Mouse (Mus musculus): Measurements from ENCODE around the gene Mapk1ip1. TPM values are rescaled to one million over a fixed set of nuclear protein-coding genes. Genes with fewer than 3 reads are reported as not detected.

Mapk1ip1 gene
- polyA plus RNA-seq, 1 experiment from 2014 or later = 9.4 TPM

DNA sequence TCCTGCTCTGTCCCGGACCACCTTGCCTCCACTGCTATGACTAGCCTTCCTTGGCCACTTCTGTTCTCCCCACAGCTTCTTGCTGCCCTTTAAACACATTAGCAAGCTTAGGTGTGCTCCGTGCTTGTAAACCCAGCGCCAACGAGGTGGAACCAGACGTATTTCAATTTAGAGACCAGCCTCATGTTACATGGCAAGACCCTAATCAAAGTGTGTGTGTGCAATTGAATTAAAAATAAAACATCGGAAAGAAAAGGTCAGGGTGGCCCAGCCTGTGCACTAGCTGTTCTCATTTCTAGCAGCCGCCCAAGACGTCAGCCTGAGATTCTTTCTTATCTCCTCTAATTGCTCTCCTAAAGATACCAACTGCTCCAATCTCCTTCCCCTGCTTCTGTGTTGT lies 962 bp downstream of the Mapk1ip1 start:
- ATAC-seq (ENCODE audit: low FRiP score, low TSS enrichment) (no peak), DNase-seq (ENCODE audit: low spot score) (no peak)
- Histone ChIP-seq H3K4me2 (replicated peaks; ENCODE audit: low read depth) (peak overlapping the region; percentile 76), H3K9me3 (ENCODE audit: control insufficient read depth, low read length) (no peaks in the 10 kb centered on the region), H3K4me3 (ENCODE audit: low read depth, low read length) (peak overlapping the region; percentile 97), H3K9ac (ENCODE audit: low read length) (peak overlapping the region; percentile 36), H3K27me3 (ENCODE audit: control insufficient read depth, insufficient read depth, low read length) (no peaks in the 10 kb centered on the region), H3K36me3 (ENCODE audit: control insufficient read depth, insufficient read depth, low read length) (no peaks in the 10 kb centered on the region), H3K27ac (replicated peaks) (peak overlapping the region; percentile 49; the same call in 1 of the 2 replicates), H3K4me1 (replicated peaks; ENCODE audit: control insufficient read depth, insufficient read depth) (peaks cover 8% of the 10 kb centered on the region; the same call in 1 of the 2 replicates)
- TF ChIP-seq CTCF (IDR thresholded peaks at IDR 0.05; ENCODE audit: low read depth) = no peak
- TF ChIP-seq EP300 (optimal IDR thresholded peaks at IDR 0.05) = no peak
- WGBS = 32% methylated on average over 8 of the region's 8 CpGs

DNA sequence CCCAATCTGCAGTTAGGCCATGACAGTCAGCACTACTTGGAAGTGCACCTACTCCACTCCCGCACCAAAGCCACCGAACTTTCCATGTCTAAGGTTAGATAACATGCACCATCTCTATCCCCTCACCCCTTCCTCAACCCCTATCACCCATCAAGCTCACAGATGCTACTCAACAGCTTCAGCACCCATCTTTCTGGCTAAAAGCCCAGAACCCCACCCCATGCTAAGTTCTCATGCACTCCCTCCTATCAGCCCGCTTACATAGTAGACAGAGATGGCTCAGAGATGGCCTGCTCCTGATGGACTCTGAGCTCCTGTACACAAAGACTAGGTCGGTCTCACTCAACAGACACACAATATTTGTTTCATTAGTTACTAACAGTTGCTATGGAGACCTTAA lies 2.7 kb downstream of the Mapk1ip1 start:
- no peak for ATAC-seq (ENCODE audit: low FRiP score, low TSS enrichment)

DNA sequence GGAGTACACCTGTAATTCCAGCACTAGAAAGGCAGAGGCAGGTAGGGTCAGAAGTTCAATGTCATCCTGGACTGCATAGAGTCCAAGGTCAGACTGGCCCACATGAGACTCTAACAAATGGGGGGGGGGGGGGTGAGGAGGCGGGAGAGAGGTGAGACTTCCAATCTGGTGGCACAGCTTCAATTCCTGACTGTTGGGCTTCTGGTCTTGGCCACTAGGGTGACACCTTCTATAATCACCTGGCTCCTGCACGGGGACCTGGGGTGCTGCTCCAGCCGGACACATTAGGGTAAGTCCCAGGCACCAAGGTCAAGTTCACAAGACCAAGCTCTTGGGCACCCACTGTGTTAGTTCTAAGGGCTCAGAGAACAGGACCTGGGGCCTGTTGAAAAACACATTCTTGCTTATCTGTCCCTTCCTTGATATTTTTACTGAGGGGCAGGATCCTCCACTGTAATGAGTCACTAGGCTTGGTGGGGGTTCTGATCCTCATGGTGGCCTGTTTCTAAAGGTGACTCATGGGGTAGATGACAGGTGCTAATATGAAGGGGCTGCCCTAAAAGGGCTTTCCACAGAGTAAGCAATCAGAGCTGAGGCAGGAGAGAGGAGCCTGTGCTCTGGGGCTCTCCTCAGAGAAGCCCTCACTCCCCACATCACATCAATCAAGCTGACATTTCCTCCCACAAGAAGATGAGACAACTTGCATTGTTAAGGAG lies 4.5 kb downstream of the Mapk1ip1 start:
- no peak for DNase-seq (ENCODE audit: low spot score)
- ATAC-seq (ENCODE audit: low FRiP score, low TSS enrichment) = no peak
- H3K4me1 ChIP-seq (replicated peaks; ENCODE audit: control insufficient read depth, insufficient read depth) = peaks cover 6% of the 10 kb centered on the region; the same call in 1 of the 2 replicates
- TF ChIP-seq EP300 (optimal IDR thresholded peaks at IDR 0.05) (no peak), CTCF (IDR thresholded peaks at IDR 0.05; ENCODE audit: low read depth) (peak; percentile 31; the same call in 1 of the 2 replicates)
- H3K4me2 ChIP-seq (replicated peaks; ENCODE audit: low read depth) = no peak overlapping the region
- no peak overlapping the region for H3K4me3 ChIP-seq (ENCODE audit: low read depth, low read length)
- H3K27ac ChIP-seq (replicated peaks) = no peak overlapping the region
- no peaks in the 10 kb centered on the region for H3K27me3 ChIP-seq (ENCODE audit: control insufficient read depth, insufficient read depth, low read length)
- no peaks in the 10 kb centered on the region for H3K9me3 ChIP-seq (ENCODE audit: control insufficient read depth, low read length)
- no peaks in the 10 kb centered on the region for H3K36me3 ChIP-seq (ENCODE audit: control insufficient read depth, insufficient read depth, low read length)
- H3K9ac ChIP-seq (ENCODE audit: low read length) = no peak overlapping the region
- WGBS = 86% methylated on average over 3 of the region's 3 CpGs

More for the DNA sequence above, 2.7 kb downstream of the Mapk1ip1 start:
- Histone ChIP-seq H3K9me3 (ENCODE audit: control insufficient read depth, low read length) (no peaks in the 10 kb centered on the region), H3K36me3 (ENCODE audit: control insufficient read depth, insufficient read depth, low read length) (no peaks in the 10 kb centered on the region), H3K27me3 (ENCODE audit: control insufficient read depth, insufficient read depth, low read length) (no peaks in the 10 kb centered on the region), H3K27ac (replicated peaks) (no peak overlapping the region), H3K4me3 (ENCODE audit: low read depth, low read length) (no peak overlapping the region), H3K4me1 (replicated peaks; ENCODE audit: control insufficient read depth, insufficient read depth) (peaks cover 6% of the 10 kb centered on the region; the same call in 1 of the 2 replicates), H3K9ac (ENCODE audit: low read length) (no peak overlapping the region), H3K4me2 (replicated peaks; ENCODE audit: low read depth) (no peak overlapping the region)
- 84% methylated on average over 4 of the region's 4 CpGs for WGBS
- TF ChIP-seq CTCF (IDR thresholded peaks at IDR 0.05; ENCODE audit: low read depth) (no peak), EP300 (optimal IDR thresholded peaks at IDR 0.05) (no peak)
- no peak for DNase-seq (ENCODE audit: low spot score)

DNA sequence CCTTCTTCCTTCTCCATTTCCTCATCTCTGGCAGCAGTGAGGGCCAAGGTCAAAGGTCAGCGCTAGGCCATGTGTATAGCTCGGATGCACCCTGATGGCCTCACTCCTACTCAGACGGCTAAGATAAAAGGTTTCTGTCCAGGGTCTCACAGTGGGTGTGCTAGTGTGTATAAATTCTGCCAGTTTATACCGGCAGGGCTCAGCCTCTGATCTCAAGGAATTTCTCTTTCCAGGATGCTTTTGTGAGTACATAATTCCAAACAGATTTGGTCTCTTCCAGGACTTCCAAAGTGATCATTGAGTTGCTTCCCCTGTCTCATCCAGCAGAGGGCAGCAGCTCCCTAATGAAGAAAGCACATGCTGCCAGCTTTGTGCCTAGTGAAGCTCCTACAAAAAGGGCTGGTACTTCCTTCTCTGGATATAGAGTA lies 5.5 kb downstream of the Mapk1ip1 start:
- no peak overlapping the region for H3K4me2 ChIP-seq (replicated peaks; ENCODE audit: low read depth)
- peaks cover 6% of the 10 kb centered on the region; the same call in 1 of the 2 replicates for H3K4me1 ChIP-seq (replicated peaks; ENCODE audit: control insufficient read depth, insufficient read depth)
- no peaks in the 10 kb centered on the region for H3K27me3 ChIP-seq (ENCODE audit: control insufficient read depth, insufficient read depth, low read length)
- WGBS = 44% methylated on average over 4 of the region's 4 CpGs
- H3K9ac ChIP-seq (ENCODE audit: low read length) = no peak overlapping the region
- TF ChIP-seq EP300 (optimal IDR thresholded peaks at IDR 0.05) (no peak), CTCF (IDR thresholded peaks at IDR 0.05; ENCODE audit: low read depth) (peak; percentile 89)
- H3K9me3 ChIP-seq (ENCODE audit: control insufficient read depth, low read length) = no peaks in the 10 kb centered on the region
- no peak overlapping the region for H3K4me3 ChIP-seq (ENCODE audit: low read depth, low read length)
- H3K36me3 ChIP-seq (ENCODE audit: control insufficient read depth, insufficient read depth, low read length) = peaks cover 2% of the 10 kb centered on the region; the same call in 1 of the 2 replicates
- no peak overlapping the region for H3K27ac ChIP-seq (replicated peaks)
- DNase-seq (ENCODE audit: low spot score) (peak; percentile 84), ATAC-seq (ENCODE audit: low FRiP score, low TSS enrichment) (peak; percentile 63)

DNA sequence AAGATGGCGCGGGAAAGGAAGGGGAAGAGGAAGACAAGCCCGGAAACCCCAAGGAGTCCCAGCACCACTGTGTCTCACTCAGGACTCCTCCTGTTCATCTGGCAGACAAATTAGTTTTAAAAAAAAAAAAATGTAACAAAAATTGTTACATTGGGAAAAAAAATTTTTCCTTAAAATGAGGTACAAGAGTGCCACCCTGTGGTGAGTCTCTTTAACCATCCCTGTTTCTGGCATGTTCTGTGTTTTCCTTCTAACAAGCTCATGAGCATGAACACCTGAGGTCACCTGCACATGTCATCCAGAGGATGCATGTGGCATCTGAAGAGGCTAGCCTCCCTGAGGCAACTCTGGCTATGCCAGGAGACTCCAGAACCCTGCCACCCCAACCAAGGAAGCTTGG lies 11.0 kb downstream of the Mapk1ip1 start:
- no peak overlapping the region for H3K4me2 ChIP-seq (replicated peaks; ENCODE audit: low read depth)
- peaks cover 2% of the 10 kb centered on the region; the same call in 1 of the 2 replicates for H3K36me3 ChIP-seq (ENCODE audit: control insufficient read depth, insufficient read depth, low read length)
- no peak overlapping the region for H3K9ac ChIP-seq (ENCODE audit: low read length)
- no peaks in the 10 kb centered on the region for H3K9me3 ChIP-seq (ENCODE audit: control insufficient read depth, low read length)
- H3K27me3 ChIP-seq (ENCODE audit: control insufficient read depth, insufficient read depth, low read length) = no peaks in the 10 kb centered on the region
- no peak for DNase-seq (ENCODE audit: low spot score)
- no peak for TF ChIP-seq EP300 (optimal IDR thresholded peaks at IDR 0.05)
- peak; percentile 52 for TF ChIP-seq CTCF (IDR thresholded peaks at IDR 0.05; ENCODE audit: low read depth)
- H3K27ac ChIP-seq (replicated peaks) = no peak overlapping the region
- H3K4me1 ChIP-seq (replicated peaks; ENCODE audit: control insufficient read depth, insufficient read depth) = no peaks in the 10 kb centered on the region
- ATAC-seq (ENCODE audit: low FRiP score, low TSS enrichment) = no peak
- WGBS = 86% methylated on average over 3 of the region's 3 CpGs
- H3K4me3 ChIP-seq (ENCODE audit: low read depth, low read length) = no peak overlapping the region

DNA sequence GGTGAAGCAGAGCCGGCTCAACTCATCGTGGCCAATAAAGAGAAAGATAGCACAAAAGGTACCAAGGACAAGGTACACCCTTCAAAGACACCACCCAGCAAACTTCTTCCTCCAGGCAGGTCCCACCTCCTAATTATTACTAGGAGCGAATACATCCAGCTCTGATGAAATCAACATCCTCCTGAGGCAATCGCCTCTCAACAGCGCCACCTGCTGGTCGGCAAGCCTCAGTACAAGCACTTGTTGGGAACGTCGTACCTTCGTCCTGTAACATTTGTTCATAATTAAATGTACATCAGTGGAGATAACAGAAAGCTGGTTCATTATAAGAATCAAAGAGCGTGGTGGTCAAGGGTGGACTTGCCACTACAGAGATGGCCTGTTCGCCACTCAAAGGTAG lies 18.3 kb downstream of the Mapk1ip1 start:
- Histone ChIP-seq H3K4me2 (replicated peaks; ENCODE audit: low read depth) (no peak overlapping the region), H3K27ac (replicated peaks) (no peak overlapping the region), H3K9me3 (ENCODE audit: control insufficient read depth, low read length) (no peaks in the 10 kb centered on the region), H3K4me1 (replicated peaks; ENCODE audit: control insufficient read depth, insufficient read depth) (no peaks in the 10 kb centered on the region), H3K4me3 (ENCODE audit: low read depth, low read length) (no peak overlapping the region), H3K9ac (ENCODE audit: low read length) (no peak overlapping the region), H3K36me3 (ENCODE audit: control insufficient read depth, insufficient read depth, low read length) (no peaks in the 10 kb centered on the region), H3K27me3 (ENCODE audit: control insufficient read depth, insufficient read depth, low read length) (no peaks in the 10 kb centered on the region)
- 15% methylated on average over 11 of the region's 11 CpGs for WGBS
- ATAC-seq (ENCODE audit: low FRiP score, low TSS enrichment) = 0 out of 2 replicates have a peak, but pooled peaks have one; percentile 24
- DNase-seq (ENCODE audit: low spot score) = peak; percentile 72
- TF ChIP-seq EP300 (optimal IDR thresholded peaks at IDR 0.05) = no peak
- peak; percentile 99 for TF ChIP-seq CTCF (IDR thresholded peaks at IDR 0.05; ENCODE audit: low read depth)
